Mouse (Mus musculus): Measurements from ENCODE around the gene Osm. TPM values are rescaled to one million over a fixed set of nuclear protein-coding genes. Genes with fewer than 3 reads are reported as not detected.
A peak's percentile ranks its signal among the peaks of the same experiment; 100 is the strongest.

Osm gene
- total and polyA plus RNA-seq, 3 experiments: 11.0 to 15.1 (median 12.5) TPM

GRCm38 (mm10) chr11:4203705-4204074 lies 32.5 kb upstream of the Osm start:
- Histone ChIP-seq H3K4me2 (ENCODE audit: insufficient read depth, low read depth, poor library complexity, severe bottlenecking) (peak overlapping the region; percentile 25; the same call in 1 of the 2 replicates), H3K4me1 (ENCODE audit: control insufficient read depth in 1 of 2, insufficient read depth in 2 of 2) (peaks cover 5 to 77% of the 10 kb centered on the region in 2 experiments), H3K27me3 (replicated peaks) (no peaks in the 10 kb centered on the region), H3K4me3 (replicated peaks in 1 of 3; ENCODE audit: low read depth in 2 of 3, low read length in 2 of 3, poor library complexity in 1 of 3) (no peak overlapping the region), H3K9ac (ENCODE audit: insufficient read depth, low read depth) (peak overlapping the region; percentile 29; the same call in 1 of the 2 replicates), H3K9me3 (replicated peaks; ENCODE audit: low read length) (no peaks in the 10 kb centered on the region), H3K79me2 (replicated peaks; ENCODE audit: control insufficient read depth, extremely low read depth, insufficient read depth, poor library complexity, severe bottlenecking) (no peaks in the 10 kb centered on the region; the same call in none of the 2 replicates), H3K27ac (ENCODE audit: insufficient read depth, low read depth) (no peak overlapping the region), H3K36me3 (replicated peaks in 1 of 2; ENCODE audit: control insufficient read depth in 1 of 2, insufficient read depth in 1 of 2, low read length in 1 of 2) (peaks cover 20 to 53% of the 10 kb centered on the region in 2 experiments)
- dilution Hi-C loops (cut with MboI; ENCODE audit: extremely low pct_ligation_motif_present, extremely low pct_unique_long_range_greater_than_20kb, low sequenced_read_pairs): no loop called here
- TF ChIP-seq SMC3 (IDR thresholded peaks at IDR 0.05; ENCODE audit: low read depth, low read length) (no peak; the same call in 1 of the 2 replicates), MYC (IDR thresholded peaks at IDR 0.05; ENCODE audit: low read depth, low read length) (no peak), BHLHE40 (IDR thresholded peaks at IDR 0.05; ENCODE audit: low read depth, low read length) (no peak), ZC3H11A (IDR thresholded peaks at IDR 0.05; ENCODE audit: low read depth, low read length) (no peak), EP300 (IDR thresholded peaks at IDR 0.05; ENCODE audit: low read length) (peak; percentile 35; the same call in 1 of the 2 replicates), JUN (IDR thresholded peaks at IDR 0.05; ENCODE audit: insufficient read depth, low read depth, low read length) (no peak), ELF1 (IDR thresholded peaks at IDR 0.05; ENCODE audit: low read depth, low read length) (0 out of 2 replicates have a peak, but pooled peaks have one; percentile 33), PAX5 (IDR thresholded peaks at IDR 0.05; ENCODE audit: low read length) (no peak), MAZ (IDR thresholded peaks at IDR 0.05; ENCODE audit: low read depth, low read length) (peak; percentile 68; the same call in 1 of the 2 replicates), ZMIZ1 (IDR thresholded peaks at IDR 0.05; ENCODE audit: low read depth, low read length) (no peak), IRF4 (IDR thresholded peaks at IDR 0.05; ENCODE audit: low read depth, low read length) (no peak; the same call in 1 of the 2 replicates), HCFC1 (IDR thresholded peaks at IDR 0.05; ENCODE audit: low read depth, low read length) (no peak), ZNF384 (IDR thresholded peaks at IDR 0.05; ENCODE audit: low read depth, low read length) (no peak), MXI1 (IDR thresholded peaks at IDR 0.05; ENCODE audit: low read depth, low read length) (no peak), RCOR1 (conservative IDR thresholded peaks at IDR 0.05; ENCODE audit: low read depth, low read length) (no peak), NRF1 (IDR thresholded peaks at IDR 0.05; ENCODE audit: low read depth, low read length) (no peak), MEF2A (IDR thresholded peaks at IDR 0.05; ENCODE audit: borderline replicate concordance, low read depth, low read length) (no peak), USF1 (IDR thresholded peaks at IDR 0.05; ENCODE audit: low read depth, low read length) (no peak), CTCF (conservative IDR thresholded peaks at IDR 0.05 in 1 of 2, IDR thresholded peaks at IDR 0.05 in 1 of 2; ENCODE audit: low read depth in 2 of 2, low read length in 2 of 2) (no peak), MAX (IDR thresholded peaks at IDR 0.05; ENCODE audit: low read length) (no peak), KAT2A (IDR thresholded peaks at IDR 0.05; ENCODE audit: insufficient replicate concordance, low read length) (no peak), ETS1 (conservative IDR thresholded peaks at IDR 0.05; ENCODE audit: low read depth, low read length) (no peak; the same call in 1 of the 2 replicates), TCF12 (IDR thresholded peaks at IDR 0.05; ENCODE audit: low read depth, low read length) (peak; percentile 29; the same call in 1 of the 2 replicates), RAD21 (IDR thresholded peaks at IDR 0.05; ENCODE audit: low read depth, low read length) (no peak), MAFK (IDR thresholded peaks at IDR 0.05; ENCODE audit: insufficient replicate concordance, low read length) (no peak), SIN3A (IDR thresholded peaks at IDR 0.05; ENCODE audit: low read length) (no peak), E2F4 (IDR thresholded peaks at IDR 0.05; ENCODE audit: insufficient replicate concordance, low read depth, low read length) (no peak), TBP (conservative IDR thresholded peaks at IDR 0.05; ENCODE audit: low read depth, low read length) (peak; percentile 47; the same call in 1 of the 2 replicates), CHD1 (IDR thresholded peaks at IDR 0.05; ENCODE audit: low read depth, low read length) (no peak), JUND (conservative IDR thresholded peaks at IDR 0.05; ENCODE audit: low read depth, low read length) (no peak), POLR2AphosphoS2 (IDR thresholded peaks at IDR 0.05; ENCODE audit: low read depth, low read length) (no peak), USF2 (conservative IDR thresholded peaks at IDR 0.05; ENCODE audit: low read depth, low read length) (no peak), CHD2 (IDR thresholded peaks at IDR 0.05; ENCODE audit: low read length) (no peak), POLR2A (IDR thresholded peaks at IDR 0.05; ENCODE audit: low read depth, low read length) (peak; percentile 49), GABPA (IDR thresholded peaks at IDR 0.05; ENCODE audit: insufficient replicate concordance, low read depth, low read length) (no peak), NELFE (IDR thresholded peaks at IDR 0.05; ENCODE audit: low read depth, low read length) (peak; percentile 29; the same call in 1 of the 2 replicates), UBTF (IDR thresholded peaks at IDR 0.05; ENCODE audit: low read depth, low read length) (no peak), ZKSCAN1 (IDR thresholded peaks at IDR 0.05; ENCODE audit: borderline replicate concordance, low read depth, low read length) (no peak)
- DNase-seq (ENCODE audit: extremely low read depth): peak; percentile 76
- in situ Hi-C loops (cut with MboI; ENCODE audit: low pct_ligation_motif_present, low pct_unique_long_range_greater_than_20kb, low sequenced_read_pairs): no loop called here
